Mouse (Mus musculus): ENCODE results near the gene Pde4b. TPM values are rescaled to one million over a fixed set of nuclear protein-coding genes. Genes with fewer than 3 reads are reported as not detected.

Gene Pde4b
- polyA plus RNA-seq, 1 experiment from 2014 or later, result 44.5 TPM

DNA sequence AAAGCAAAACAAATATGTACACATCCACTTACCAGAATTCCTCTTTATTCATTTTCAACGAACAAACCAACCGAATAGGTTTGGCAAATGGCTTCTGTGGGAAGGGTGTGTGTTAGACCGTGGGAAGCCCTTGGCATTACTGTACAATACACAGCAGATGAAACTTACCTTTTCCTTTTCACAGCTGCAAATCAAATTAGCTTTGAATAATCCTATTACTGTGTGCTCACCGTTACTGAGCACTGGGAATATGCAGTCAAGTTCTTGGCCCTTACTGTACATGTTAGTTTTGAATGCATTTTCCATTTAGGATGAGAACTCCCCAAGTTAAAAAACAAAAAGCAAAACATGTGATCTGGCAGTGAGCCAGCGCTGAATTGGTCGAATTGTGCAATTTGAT lies 199.8 kb downstream of the Pde4b start:
- no peak overlapping the region for H3K9ac ChIP-seq (replicated peaks; ENCODE audit: low read depth)
- no peaks in the 10 kb centered on the region for H3K27me3 ChIP-seq (replicated peaks; ENCODE audit: insufficient read depth, low read length)
- no peaks in the 10 kb centered on the region for H3K36me3 ChIP-seq (ENCODE audit: insufficient read depth, low read length)
- WGBS, result 52% methylated on average over 6 of the region's 6 CpGs
- no peak overlapping the region for H3K4me2 ChIP-seq (replicated peaks; ENCODE audit: low read depth, low read length)
- DNase-seq (ENCODE audit: low spot score), result no peak
- no peaks in the 10 kb centered on the region for H3K9me3 ChIP-seq (ENCODE audit: low read length)
- no peak overlapping the region for H3K4me3 ChIP-seq (ENCODE audit: low read depth, low read length)
- ATAC-seq, result no peak
- TF ChIP-seq CTCF (IDR thresholded peaks at IDR 0.05), result no peak
- no peak for TF ChIP-seq EP300 (IDR thresholded peaks at IDR 0.05)
- H3K4me1 ChIP-seq (ENCODE audit: insufficient read depth, low read depth, low read length), result no peaks in the 10 kb centered on the region
- H3K27ac ChIP-seq (ENCODE audit: low read length), result no peak overlapping the region

DNA sequence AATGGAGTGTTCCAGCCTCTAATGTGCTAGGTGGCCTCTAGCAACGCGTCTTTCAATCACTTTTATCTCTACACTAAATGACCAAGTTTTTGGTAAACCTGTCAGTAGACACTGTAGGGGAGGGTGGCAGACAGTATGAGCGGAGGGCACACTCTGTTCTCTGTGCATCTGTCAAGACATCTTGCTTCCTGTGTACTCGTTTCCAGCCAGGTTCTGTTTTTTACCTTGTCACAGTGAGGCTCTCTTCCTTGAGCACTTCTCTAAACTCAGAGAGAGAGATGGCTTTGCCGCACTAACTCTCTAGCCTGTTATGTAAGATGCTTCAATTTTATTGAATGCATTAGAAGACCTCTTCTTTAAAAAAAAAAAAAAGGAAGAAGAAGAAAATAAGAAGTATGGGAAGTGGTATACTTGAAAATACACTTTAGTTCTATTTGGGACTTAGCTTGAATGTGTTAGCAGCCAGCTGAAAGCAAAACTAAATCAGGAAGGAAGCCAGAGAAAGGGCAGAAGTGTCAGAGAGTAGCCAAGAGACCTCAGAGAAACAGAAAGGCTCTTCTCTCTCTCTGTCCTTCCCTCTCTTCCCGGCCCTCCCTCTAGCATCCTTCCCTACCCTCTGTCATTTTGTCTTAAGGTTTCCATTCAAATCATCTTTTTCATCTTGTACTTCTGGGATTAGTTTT lies 202.8 kb downstream of the Pde4b start:
- no peak for ATAC-seq
- H3K36me3 ChIP-seq (ENCODE audit: insufficient read depth, low read length), result no peaks in the 10 kb centered on the region
- TF ChIP-seq EP300 (IDR thresholded peaks at IDR 0.05), result no peak
- TF ChIP-seq CTCF (IDR thresholded peaks at IDR 0.05), result no peak
- H3K4me1 ChIP-seq (ENCODE audit: insufficient read depth, low read depth, low read length), result no peaks in the 10 kb centered on the region
- H3K9ac ChIP-seq (replicated peaks; ENCODE audit: low read depth), result no peak overlapping the region
- no peak overlapping the region for H3K4me2 ChIP-seq (replicated peaks; ENCODE audit: low read depth, low read length)
- H3K27me3 ChIP-seq (replicated peaks; ENCODE audit: insufficient read depth, low read length), result no peaks in the 10 kb centered on the region
- no peaks in the 10 kb centered on the region for H3K9me3 ChIP-seq (ENCODE audit: low read length)
- H3K27ac ChIP-seq (ENCODE audit: low read length), result no peak overlapping the region
- H3K4me3 ChIP-seq (ENCODE audit: low read depth, low read length), result no peak overlapping the region
- no peak for DNase-seq (ENCODE audit: low spot score)
- 60% methylated on average over 6 of the region's 6 CpGs for WGBS

DNA sequence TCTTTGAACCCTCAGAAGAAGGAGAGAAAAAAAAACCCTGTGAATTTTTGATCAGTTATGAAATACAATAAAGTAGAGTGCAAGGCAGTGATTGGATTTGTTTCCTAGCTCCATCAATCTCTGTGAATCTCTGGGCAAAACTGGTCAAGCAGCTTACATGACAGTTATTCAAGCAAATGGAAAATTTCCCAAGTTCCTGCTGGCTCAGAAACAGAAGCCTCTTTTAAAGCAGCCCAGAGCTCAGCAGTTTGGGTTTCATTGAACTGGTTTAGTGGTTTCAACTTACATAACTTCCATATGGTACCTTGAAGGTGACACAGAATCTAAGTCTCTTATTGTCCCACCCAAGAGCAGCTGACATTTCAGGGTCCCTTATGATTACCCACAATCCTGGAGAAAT lies 210.2 kb downstream of the Pde4b start:
- TF ChIP-seq CTCF (IDR thresholded peaks at IDR 0.05), result no peak
- TF ChIP-seq EP300 (IDR thresholded peaks at IDR 0.05), result no peak
- Histone ChIP-seq H3K4me2 (replicated peaks; ENCODE audit: low read depth, low read length) (no peak overlapping the region), H3K9me3 (ENCODE audit: low read length) (no peaks in the 10 kb centered on the region), H3K27ac (ENCODE audit: low read length) (no peak overlapping the region), H3K4me3 (ENCODE audit: low read depth, low read length) (no peak overlapping the region), H3K27me3 (replicated peaks; ENCODE audit: insufficient read depth, low read length) (no peaks in the 10 kb centered on the region), H3K4me1 (ENCODE audit: insufficient read depth, low read depth, low read length) (no peaks in the 10 kb centered on the region), H3K9ac (replicated peaks; ENCODE audit: low read depth) (no peak overlapping the region), H3K36me3 (ENCODE audit: insufficient read depth, low read length) (no peaks in the 10 kb centered on the region)
- no peak for ATAC-seq
- DNase-seq (ENCODE audit: low spot score), result no peak

DNA sequence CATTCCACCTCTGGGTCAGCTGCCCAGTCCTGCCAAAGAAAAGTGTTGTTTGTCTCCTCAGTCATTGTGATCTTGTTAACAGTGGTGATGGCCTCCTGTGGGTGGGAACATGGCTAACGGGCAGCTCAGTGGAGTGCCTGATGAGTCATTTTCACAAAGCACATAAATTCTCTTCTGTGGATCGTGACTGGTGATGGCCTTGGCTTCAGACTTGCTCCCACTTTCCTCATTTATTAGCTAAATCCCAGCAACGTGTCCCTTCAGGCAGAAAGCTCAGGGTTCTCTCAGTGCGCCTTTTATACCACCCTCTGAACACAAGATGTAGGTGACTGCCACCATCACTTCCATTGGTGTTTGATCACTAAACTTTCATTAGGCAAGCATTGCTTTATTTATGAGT lies 215.2 kb downstream of the Pde4b start:
- no peak overlapping the region for H3K9ac ChIP-seq (replicated peaks; ENCODE audit: low read depth)
- no peaks in the 10 kb centered on the region for H3K27me3 ChIP-seq (replicated peaks; ENCODE audit: insufficient read depth, low read length)
- no peak overlapping the region for H3K4me3 ChIP-seq (ENCODE audit: low read depth, low read length)
- H3K27ac ChIP-seq (ENCODE audit: low read length), result no peak overlapping the region
- no peaks in the 10 kb centered on the region for H3K36me3 ChIP-seq (ENCODE audit: insufficient read depth, low read length)
- H3K4me1 ChIP-seq (ENCODE audit: insufficient read depth, low read depth, low read length), result no peaks in the 10 kb centered on the region
- 60% methylated on average over 4 of the region's 4 CpGs for WGBS
- ATAC-seq (no peak), DNase-seq (ENCODE audit: low spot score) (no peak)
- H3K9me3 ChIP-seq (ENCODE audit: low read length), result no peaks in the 10 kb centered on the region
- TF ChIP-seq CTCF (IDR thresholded peaks at IDR 0.05) (no peak), EP300 (IDR thresholded peaks at IDR 0.05) (no peak)
- H3K4me2 ChIP-seq (replicated peaks; ENCODE audit: low read depth, low read length), result no peak overlapping the region

DNA sequence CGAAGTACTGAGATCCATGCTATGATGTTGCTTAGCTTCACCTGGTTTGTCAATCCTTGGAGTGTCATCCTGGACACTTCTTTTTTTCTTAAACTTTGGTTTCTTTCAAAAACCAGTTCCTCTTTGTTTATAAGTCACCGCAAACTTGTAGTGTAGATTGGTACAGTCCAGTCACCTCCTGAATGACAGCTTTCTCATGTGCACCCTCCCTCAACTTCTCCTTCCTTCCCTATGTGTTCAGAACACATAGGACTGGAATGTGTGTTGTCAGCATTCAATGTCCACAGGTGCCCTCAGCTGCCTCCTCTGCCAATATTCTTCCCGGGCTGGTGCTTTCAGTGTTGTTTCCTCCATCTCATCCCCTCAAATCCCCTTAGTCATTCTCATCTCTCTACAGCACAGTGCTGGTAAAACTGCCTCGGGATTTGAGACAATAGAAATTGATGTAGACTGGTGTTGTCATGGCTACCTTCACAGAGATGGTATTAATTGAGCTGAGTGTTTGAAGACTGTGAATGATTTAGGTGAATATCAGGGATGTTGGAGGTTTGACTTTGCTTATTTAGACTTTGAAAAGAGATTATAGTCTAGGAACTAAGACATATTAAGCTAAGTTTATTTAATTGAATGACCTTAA lies 220.4 kb downstream of the Pde4b start:
- H3K9ac ChIP-seq (replicated peaks; ENCODE audit: low read depth), result no peak overlapping the region
- H3K4me3 ChIP-seq (ENCODE audit: low read depth, low read length), result no peak overlapping the region
- 65% methylated on average over 4 of the region's 4 CpGs for WGBS
- DNase-seq (ENCODE audit: low spot score) (no peak), ATAC-seq (no peak)
- H3K27me3 ChIP-seq (replicated peaks; ENCODE audit: insufficient read depth, low read length), result no peaks in the 10 kb centered on the region
- no peaks in the 10 kb centered on the region for H3K4me1 ChIP-seq (ENCODE audit: insufficient read depth, low read depth, low read length)
- H3K9me3 ChIP-seq (ENCODE audit: low read length), result no peaks in the 10 kb centered on the region
- TF ChIP-seq CTCF (IDR thresholded peaks at IDR 0.05), result no peak
- no peak for TF ChIP-seq EP300 (IDR thresholded peaks at IDR 0.05)
- H3K36me3 ChIP-seq (ENCODE audit: insufficient read depth, low read length), result no peaks in the 10 kb centered on the region
- no peak overlapping the region for H3K27ac ChIP-seq (ENCODE audit: low read length)
- no peak overlapping the region for H3K4me2 ChIP-seq (replicated peaks; ENCODE audit: low read depth, low read length)

DNA sequence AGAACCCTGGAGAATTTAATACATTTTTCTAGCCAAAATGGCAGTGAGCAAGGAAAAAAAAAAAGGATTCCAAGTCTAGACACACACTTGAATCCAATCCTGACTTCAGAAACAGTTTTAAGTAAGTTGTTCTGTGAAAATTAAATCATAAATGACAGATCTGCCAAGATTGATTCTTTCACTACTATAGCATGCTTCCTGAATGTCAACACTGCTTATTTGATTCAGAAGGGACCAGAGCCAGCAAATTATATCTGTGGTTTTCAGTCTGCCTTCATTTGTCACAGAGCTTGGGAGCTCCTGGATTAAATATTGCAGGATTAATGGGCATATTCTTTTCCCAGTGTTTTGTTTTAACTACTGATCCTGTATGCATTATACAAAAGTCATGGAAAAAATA lies 223.3 kb downstream of the Pde4b start:
- DNase-seq (ENCODE audit: low spot score) (no peak), ATAC-seq (no peak)
- no peaks in the 10 kb centered on the region for H3K9me3 ChIP-seq (ENCODE audit: low read length)
- no peaks in the 10 kb centered on the region for H3K4me1 ChIP-seq (ENCODE audit: insufficient read depth, low read depth, low read length)
- H3K9ac ChIP-seq (replicated peaks; ENCODE audit: low read depth), result no peak overlapping the region
- H3K4me3 ChIP-seq (ENCODE audit: low read depth, low read length), result no peak overlapping the region
- no peak overlapping the region for H3K4me2 ChIP-seq (replicated peaks; ENCODE audit: low read depth, low read length)
- H3K27ac ChIP-seq (ENCODE audit: low read length), result no peak overlapping the region
- H3K36me3 ChIP-seq (ENCODE audit: insufficient read depth, low read length), result no peaks in the 10 kb centered on the region
- H3K27me3 ChIP-seq (replicated peaks; ENCODE audit: insufficient read depth, low read length), result no peaks in the 10 kb centered on the region
- TF ChIP-seq CTCF (IDR thresholded peaks at IDR 0.05), result no peak
- TF ChIP-seq EP300 (IDR thresholded peaks at IDR 0.05), result no peak

Measured in lung, postnatal 0 days (tissue).